Mouse (Mus musculus) activated CD4-positive, CD25-positive, alpha-beta regulatory T cell, adult 4 months (primary cell): Measurements from ENCODE around the gene Cts6. TPM values are rescaled to one million over a fixed set of nuclear protein-coding genes. Genes with fewer than 3 reads are reported as not detected.
"Not testable (repeated sequence)": the region's sequence is repeated elsewhere in the genome, so short reads cannot be mapped to it uniquely, and the experiment has no call there.

Experiments used
- ATAC-seq: one replicate; pipeline ENCODE4 v1.8.0; 2017
- polyA plus RNA-seq, 2 experiments: library from polyadenylated mRNA; unstranded; fragments of 100-300 nt; shearing (Covaris generic); gene quantifications; one replicate each; pipeline ENCODE4 v1.2.1; 2017

The Cts6 gene
- polyA plus RNA-seq = not detected

GRCm38 (mm10) chr13:61203310-61203709 is at the start of gene Cts6:
TSS of gene Cts6 (minus strand) at chr13:61203410.
- ATAC-seq = no peak

GRCm38 (mm10) chr13:61241076-61241947 is 38.1 kb upstream of the Cts6 start:
- ATAC-seq = peak; percentile 89

GRCm38 (mm10) chr13:61185151-61185933 is 17.9 kb downstream of the Cts6 start:
- not testable (repeated sequence) for ATAC-seq

- no peak for ATAC-seq
Observed at GRCm38 (mm10) chr13:61164622-61165021, 38.6 kb downstream of the Cts6 start.

GRCm38 (mm10) chr13:61164156-61164555 is 39.1 kb downstream of the Cts6 start, which contains the start of gene Ctsr:
TSS of gene Ctsr (minus strand) at chr13:61164256.
- no peak for ATAC-seq

Other genes starting within 250 kb of the Cts6 start
- gene Ctsj, start 197.5 kb downstream of the Cts6 start, polyA plus RNA-seq = not detected
- not detected for gene Ctsq, start 162.8 kb downstream of the Cts6 start, polyA plus RNA-seq
- not detected for gene Ctsr, start 39.2 kb downstream of the Cts6 start, polyA plus RNA-seq
- gene Cts8, start 51.9 kb upstream of the Cts6 start, polyA plus RNA-seq = under 1 TPM in 1 of 2 experiments, not detected in 1; 0.17 TPM
- not detected for gene Gm49398, start 85.4 kb upstream of the Cts6 start, polyA plus RNA-seq
- gene Cts7, start 154.8 kb upstream of the Cts6 start, polyA plus RNA-seq = not detected